Mouse (Mus musculus): ENCODE results near the gene Cers3.

GRCm38 (mm10) chr7:66866944-66867718, 123.8 kb downstream of the Cers3 start:
- TF ChIP-seq GATA1 (IDR thresholded peaks at IDR 0.05; ENCODE audit: low read length) (no peak), TAL1 (IDR thresholded peaks at IDR 0.05; ENCODE audit: low read length) (no peak)

Measured in erythroblast, embryonic 14.5 days (primary cell).